Mouse (Mus musculus) forebrain, embryonic 14.5 days (tissue): ENCODE results near the gene Hopx. TPM values are rescaled to one million over a fixed set of nuclear protein-coding genes. Genes with fewer than 3 reads are reported as not detected.

Experiments used
- ATAC-seq: fragments of 200-750 bp; cut with Nextera tagmentation; 2 replicates; pipeline ENCODE4 v1.8.0; 2017; ENCODE audit warnings: mild to moderate bottlenecking, moderate library complexity
- DNase-seq: peaks from one replicate; pipeline ENCODE4 v3.0.0-alpha.2; 2015; ENCODE audit warnings: low spot score
- H3K27ac ChIP-seq: fragments of 300-500 bp; sonication (generic); 2 replicates; pipeline ENCODE4 v1.5.1; 2014; ENCODE audit warnings: low read depth, mild to moderate bottlenecking, control low read depth, low read length, moderate library complexity
- H3K27me3 ChIP-seq: fragments of 300-500 bp; sonication (generic); replicated peaks from 2 replicates; pipeline ENCODE4 v1.6.1; 2014; ENCODE audit warnings: low read length, control low read depth, mixed read lengths; ENCODE audit not compliant: control insufficient read depth, insufficient read depth
- H3K36me3 ChIP-seq: fragments of 300-500 bp; sonication (generic); 2 replicates; pipeline ENCODE4 v1.6.1; 2014; ENCODE audit warnings: low read length, control low read depth; ENCODE audit not compliant: control insufficient read depth, insufficient read depth
- H3K4me1 ChIP-seq: fragments of 300-500 bp; sonication (generic); 2 replicates; pipeline ENCODE4 v1.6.1; 2014; ENCODE audit warnings: antibody characterized with exemption, low read length, control low read depth; ENCODE audit not compliant: control insufficient read depth, insufficient read depth
- H3K4me2 ChIP-seq: fragments of 300-500 bp; sonication (generic); 2 replicates; pipeline ENCODE4 v1.6.1; 2014; ENCODE audit warnings: mild to moderate bottlenecking, control low read depth, low read length
- H3K4me3 ChIP-seq: fragments of 300-500 bp; sonication (generic); 2 replicates; pipeline ENCODE4 v1.5.1; 2014; ENCODE audit warnings: low read depth, low read length, control low read depth
- H3K9ac ChIP-seq: fragments of 300-500 bp; sonication (generic); 2 replicates; pipeline ENCODE4 v1.6.1; 2014; ENCODE audit warnings: mild to moderate bottlenecking, low read length, control low read depth, moderate library complexity
- H3K9me3 ChIP-seq: fragments of 300-500 bp; sonication (generic); replicated peaks from 2 replicates; pipeline ENCODE4 v1.6.1; 2016; ENCODE audit warnings: low read length, control low read depth, mixed read lengths; ENCODE audit not compliant: control insufficient read depth
- WGBS: fragments of 180-500 bp; shearing (Covaris S2); extraction: QIAGEN DNeasy Blood & Tissue Kit; methylation state at CpG from one replicate; pipeline ENCODE4 v1.1.7; 2014; 5-methylcytosine and 5-hydroxymethylcytosine counted together
- polyA plus RNA-seq: library from polyadenylated mRNA; unstranded; fragments of >200 nt; fragmentation: Nextera tagmentation; extraction: Ambion mirVana; gene quantifications from 2 replicates; pipeline ENCODE4 v1.2.1, GENCODE M21; 2014

The Hopx gene
- polyA plus RNA-seq, 1 experiment from 2014 or later, result 2.7 TPM

- ATAC-seq (peak; percentile 78), DNase-seq (peak; percentile 86)
- Histone ChIP-seq H3K9me3 (no peaks in the 10 kb centered on the region), H3K4me2 (no peak overlapping the region), H3K4me3 (no peak overlapping the region), H3K4me1 (peaks cover 10% of the 10 kb centered on the region), H3K27me3 (no peaks in the 10 kb centered on the region), H3K27ac (no peak overlapping the region), H3K9ac (no peak overlapping the region), H3K36me3 (no peaks in the 10 kb centered on the region)
- 16% methylated on average over 5 of the region's 5 CpGs for WGBS
These were observed 24.3 kb downstream of the Hopx start for GRCm38 (mm10) chr5:77090521-77091096.

GRCm38 (mm10) chr5:77089901-77090300 is 25.0 kb downstream of the Hopx start:
- H3K9me3 ChIP-seq, result no peaks in the 10 kb centered on the region
- DNase-seq, result peak; percentile 85
- H3K4me1 ChIP-seq, result peaks cover 7% of the 10 kb centered on the region
- no peak overlapping the region for H3K27ac ChIP-seq
- 6% methylated on average over 8 of the region's 8 CpGs for WGBS
- no peak overlapping the region for H3K4me3 ChIP-seq
- no peaks in the 10 kb centered on the region for H3K27me3 ChIP-seq
- H3K9ac ChIP-seq, result no peak overlapping the region
- peak; percentile 61 for ATAC-seq
- H3K4me2 ChIP-seq, result no peak overlapping the region
- no peaks in the 10 kb centered on the region for H3K36me3 ChIP-seq

GRCm38 (mm10) chr5:77089294-77089693 is 25.6 kb downstream of the Hopx start:
- Histone ChIP-seq H3K9ac (no peak overlapping the region), H3K27ac (no peak overlapping the region), H3K27me3 (no peaks in the 10 kb centered on the region), H3K4me3 (no peak overlapping the region), H3K4me1 (peaks cover 7% of the 10 kb centered on the region), H3K4me2 (no peak overlapping the region), H3K36me3 (no peaks in the 10 kb centered on the region), H3K9me3 (no peaks in the 10 kb centered on the region)
- 47% methylated on average over 1 of the region's 1 CpGs for WGBS
- DNase-seq, result peak; percentile 61
- ATAC-seq, result 0 out of 2 replicates have a peak, but pooled peaks have one; percentile 32

GRCm38 (mm10) chr5:77087122-77087521 is 27.8 kb downstream of the Hopx start:
- Histone ChIP-seq H3K9ac (no peak overlapping the region), H3K4me1 (peaks cover 7% of the 10 kb centered on the region), H3K27me3 (no peaks in the 10 kb centered on the region), H3K4me2 (no peak overlapping the region), H3K27ac (no peak overlapping the region), H3K4me3 (no peak overlapping the region), H3K9me3 (no peaks in the 10 kb centered on the region), H3K36me3 (no peaks in the 10 kb centered on the region)
- no peak for DNase-seq
- WGBS, result 84% methylated on average over 3 of the region's 3 CpGs
- no peak for ATAC-seq

GRCm38 (mm10) chr5:77086541-77086940 is 28.4 kb downstream of the Hopx start:
- no peak for DNase-seq
- WGBS, result 95% methylated on average over 7 of the region's 7 CpGs
- H3K4me3 ChIP-seq, result no peak overlapping the region
- no peak for ATAC-seq
- peaks cover 7% of the 10 kb centered on the region for H3K4me1 ChIP-seq
- no peaks in the 10 kb centered on the region for H3K36me3 ChIP-seq
- H3K4me2 ChIP-seq, result no peak overlapping the region
- H3K9me3 ChIP-seq, result no peaks in the 10 kb centered on the region
- H3K27me3 ChIP-seq, result no peaks in the 10 kb centered on the region
- H3K27ac ChIP-seq, result no peak overlapping the region
- H3K9ac ChIP-seq, result no peak overlapping the region

- Histone ChIP-seq H3K4me3 (no peak overlapping the region), H3K9ac (no peak overlapping the region), H3K4me2 (no peak overlapping the region), H3K27me3 (no peaks in the 10 kb centered on the region), H3K4me1 (peaks cover 5% of the 10 kb centered on the region), H3K27ac (no peak overlapping the region), H3K9me3 (no peaks in the 10 kb centered on the region), H3K36me3 (no peaks in the 10 kb centered on the region)
- ATAC-seq (no peak), DNase-seq (no peak)
- WGBS, result 88% methylated on average over 10 of the region's 10 CpGs
These were observed 29.0 kb downstream of the Hopx start for GRCm38 (mm10) chr5:77085753-77086450.

GRCm38 (mm10) chr5:77084418-77084817 is 30.5 kb downstream of the Hopx start:
- Histone ChIP-seq H3K27me3 (no peaks in the 10 kb centered on the region), H3K4me2 (no peak overlapping the region), H3K4me1 (no peaks in the 10 kb centered on the region), H3K9me3 (no peaks in the 10 kb centered on the region), H3K27ac (no peak overlapping the region), H3K9ac (no peak overlapping the region), H3K4me3 (no peak overlapping the region), H3K36me3 (no peaks in the 10 kb centered on the region)
- DNase-seq (no peak), ATAC-seq (no peak)
- WGBS, result 96% methylated on average over 4 of the region's 4 CpGs

- no peak for DNase-seq
- Histone ChIP-seq H3K4me2 (no peak overlapping the region), H3K9ac (no peak overlapping the region), H3K9me3 (no peaks in the 10 kb centered on the region), H3K4me1 (no peaks in the 10 kb centered on the region), H3K36me3 (no peaks in the 10 kb centered on the region), H3K27ac (no peak overlapping the region), H3K4me3 (no peak overlapping the region), H3K27me3 (no peaks in the 10 kb centered on the region)
- 80% methylated on average over 7 of the region's 7 CpGs for WGBS
- ATAC-seq, result no peak
These were observed 32.2 kb downstream of the Hopx start for GRCm38 (mm10) chr5:77082735-77083134.

GRCm38 (mm10) chr5:77080761-77081160 is 34.2 kb downstream of the Hopx start:
- ATAC-seq (no peak), DNase-seq (no peak)
- no peak overlapping the region for H3K9ac ChIP-seq
- no peak overlapping the region for H3K4me2 ChIP-seq
- 94% methylated on average over 4 of the region's 4 CpGs for WGBS
- no peak overlapping the region for H3K4me3 ChIP-seq
- H3K4me1 ChIP-seq, result no peaks in the 10 kb centered on the region
- H3K27me3 ChIP-seq, result no peaks in the 10 kb centered on the region
- no peaks in the 10 kb centered on the region; the same call in 1 of the 2 replicates for H3K9me3 ChIP-seq
- H3K36me3 ChIP-seq, result no peaks in the 10 kb centered on the region
- no peak overlapping the region for H3K27ac ChIP-seq
